Mouse (Mus musculus): ENCODE data around the gene Dock9. TPM values are rescaled to one million over a fixed set of nuclear protein-coding genes. Genes with fewer than 3 reads are reported as not detected.

Dock9 gene
- polyA plus RNA-seq, 1 experiment from 2014 or later = 6.0 TPM

DNA sequence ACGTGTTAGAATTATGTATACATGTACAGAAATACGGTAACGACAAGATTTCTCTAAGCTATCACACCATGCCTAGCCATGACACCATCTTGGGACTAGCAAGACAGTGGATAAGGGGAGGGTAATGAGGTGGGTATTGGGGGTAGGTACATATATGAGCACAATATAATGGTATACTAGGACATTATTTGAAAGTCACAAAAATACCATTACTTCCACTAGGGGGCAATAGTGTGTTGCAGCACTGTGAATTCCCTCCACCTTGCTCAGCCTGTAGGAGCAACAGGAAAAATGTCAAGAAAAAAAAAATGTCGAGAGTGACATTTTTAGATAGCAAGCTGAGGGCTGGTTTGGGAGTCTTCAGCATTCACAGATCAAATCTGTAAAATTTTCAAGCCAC lies 209.2 kb downstream of the Dock9 start:
- Histone ChIP-seq H3K9ac (ENCODE audit: low read depth, low read length) (no peak overlapping the region), H3K9me3 (ENCODE audit: control insufficient read depth, low read length) (no peaks in the 10 kb centered on the region), H3K27me3 (ENCODE audit: control insufficient read depth, insufficient read depth, low read length) (no peaks in the 10 kb centered on the region), H3K4me2 (replicated peaks; ENCODE audit: low read depth, low read length) (no peak overlapping the region), H3K27ac (ENCODE audit: low read depth, low read length) (no peak overlapping the region), H3K4me1 (replicated peaks; ENCODE audit: control insufficient read depth, insufficient read depth, low read length) (0 out of 2 replicates have a peak, but pooled peaks cover 3% of the 10 kb centered on the region), H3K36me3 (ENCODE audit: control insufficient read depth, insufficient read depth, low read length) (no peaks in the 10 kb centered on the region), H3K4me3 (ENCODE audit: low read depth, low read length) (no peak overlapping the region)
- 72% methylated on average over 4 of the region's 4 CpGs for WGBS
- DNase-seq (ENCODE audit: low spot score) (peak; percentile 68), ATAC-seq (ENCODE audit: low FRiP score) (0 out of 2 replicates have a peak, but pooled peaks have one; percentile 12)

- H3K9ac ChIP-seq (ENCODE audit: low read depth, low read length) = no peak overlapping the region
- no peak overlapping the region for H3K4me2 ChIP-seq (replicated peaks; ENCODE audit: low read depth, low read length)
- no peaks in the 10 kb centered on the region for H3K36me3 ChIP-seq (ENCODE audit: control insufficient read depth, insufficient read depth, low read length)
- H3K27me3 ChIP-seq (ENCODE audit: control insufficient read depth, insufficient read depth, low read length) = no peaks in the 10 kb centered on the region
- DNase-seq (ENCODE audit: low spot score) (peak; percentile 16), ATAC-seq (ENCODE audit: low FRiP score) (peak; percentile 66)
- no peaks in the 10 kb centered on the region for H3K9me3 ChIP-seq (ENCODE audit: control insufficient read depth, low read length)
- H3K27ac ChIP-seq (ENCODE audit: low read depth, low read length) = no peak overlapping the region
- H3K4me1 ChIP-seq (replicated peaks; ENCODE audit: control insufficient read depth, insufficient read depth, low read length) = no peaks in the 10 kb centered on the region
- 68% methylated on average over 21 of the region's 21 CpGs for WGBS
- H3K4me3 ChIP-seq (ENCODE audit: low read depth, low read length) = no peak overlapping the region
Observed at GRCm38 (mm10) chr14:121585906-121586765, 211.5 kb downstream of the Dock9 start.

DNA sequence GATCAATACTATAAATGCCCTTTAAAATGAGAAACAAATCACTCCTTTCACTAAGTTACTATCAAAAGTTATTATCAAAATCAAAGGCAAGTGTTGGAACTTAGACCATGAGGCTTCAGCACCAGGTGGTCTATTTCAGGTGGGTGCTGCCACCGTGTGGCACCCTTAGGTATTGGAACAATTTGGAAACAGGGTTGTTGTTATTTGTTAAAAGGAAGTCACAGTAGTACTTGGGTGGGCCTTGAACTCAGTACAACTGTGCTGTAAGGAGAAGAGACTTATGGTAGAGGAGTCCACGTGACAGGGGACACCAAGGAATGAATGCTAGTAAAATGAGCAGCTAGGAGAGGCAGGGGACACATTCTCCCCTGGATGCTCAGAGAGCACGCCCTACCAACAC lies 218.6 kb downstream of the Dock9 start:
- Histone ChIP-seq H3K9ac (ENCODE audit: low read depth, low read length) (no peak overlapping the region), H3K27ac (ENCODE audit: low read depth, low read length) (no peak overlapping the region), H3K4me2 (replicated peaks; ENCODE audit: low read depth, low read length) (no peak overlapping the region), H3K4me3 (ENCODE audit: low read depth, low read length) (no peak overlapping the region), H3K9me3 (ENCODE audit: control insufficient read depth, low read length) (no peaks in the 10 kb centered on the region), H3K4me1 (replicated peaks; ENCODE audit: control insufficient read depth, insufficient read depth, low read length) (no peaks in the 10 kb centered on the region), H3K36me3 (ENCODE audit: control insufficient read depth, insufficient read depth, low read length) (no peaks in the 10 kb centered on the region), H3K27me3 (ENCODE audit: control insufficient read depth, insufficient read depth, low read length) (no peaks in the 10 kb centered on the region)
- 0 out of 2 replicates have a peak, but pooled peaks have one; percentile 38 for ATAC-seq (ENCODE audit: low FRiP score)
- 39% methylated on average over 3 of the region's 3 CpGs for WGBS
- peak; percentile 78 for DNase-seq (ENCODE audit: low spot score)

DNA sequence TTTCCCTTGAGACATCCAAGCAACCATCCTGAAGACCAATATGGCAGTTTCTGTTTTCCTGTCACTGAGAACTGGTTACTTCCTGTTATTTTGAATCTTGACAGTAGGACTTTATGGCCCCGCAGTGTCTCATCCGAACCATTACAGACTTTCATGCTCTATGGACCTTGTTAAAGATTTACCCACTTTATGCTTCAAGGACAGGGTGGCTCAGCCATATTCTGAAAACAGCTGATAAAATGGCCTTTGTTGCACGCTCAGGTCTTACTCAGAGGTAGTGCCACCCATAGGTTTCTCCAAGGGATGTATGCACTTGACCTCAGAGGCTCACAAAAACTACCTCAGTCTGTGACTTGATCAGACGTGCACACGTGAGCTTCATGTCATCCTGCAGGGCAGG lies 224.2 kb downstream of the Dock9 start:
- Histone ChIP-seq H3K4me2 (replicated peaks; ENCODE audit: low read depth, low read length) (no peak overlapping the region), H3K9me3 (ENCODE audit: control insufficient read depth, low read length) (no peaks in the 10 kb centered on the region), H3K27ac (ENCODE audit: low read depth, low read length) (no peak overlapping the region), H3K4me1 (replicated peaks; ENCODE audit: control insufficient read depth, insufficient read depth, low read length) (no peaks in the 10 kb centered on the region), H3K36me3 (ENCODE audit: control insufficient read depth, insufficient read depth, low read length) (no peaks in the 10 kb centered on the region), H3K4me3 (ENCODE audit: low read depth, low read length) (no peak overlapping the region), H3K9ac (ENCODE audit: low read depth, low read length) (no peak overlapping the region), H3K27me3 (ENCODE audit: control insufficient read depth, insufficient read depth, low read length) (no peaks in the 10 kb centered on the region)
- ATAC-seq (ENCODE audit: low FRiP score) = no peak
- WGBS = 90% methylated on average over 5 of the region's 5 CpGs
- DNase-seq (ENCODE audit: low spot score) = no peak

DNA sequence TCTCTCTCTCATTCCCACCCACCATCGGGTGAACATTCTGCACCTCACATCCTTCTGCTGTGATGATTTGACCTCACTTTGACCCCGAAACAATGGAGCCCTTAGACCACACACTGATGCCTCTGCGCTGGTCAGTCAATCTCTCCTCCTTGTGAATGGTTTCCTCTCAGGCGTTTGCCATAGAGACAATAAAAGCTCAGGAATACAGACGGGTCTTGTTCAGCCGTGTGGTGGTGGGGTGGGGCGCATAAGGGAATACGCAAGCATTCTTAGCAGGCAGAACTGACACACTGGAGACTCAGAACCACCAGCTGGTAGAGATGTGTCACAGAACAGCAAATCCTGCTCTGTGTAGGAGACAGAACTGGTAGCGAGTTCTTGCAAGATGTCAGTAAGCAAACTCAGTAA lies 230.8 kb downstream of the Dock9 start:
- H3K4me3 ChIP-seq (ENCODE audit: low read depth, low read length) = no peak overlapping the region
- ATAC-seq (ENCODE audit: low FRiP score) (peak; percentile 91), DNase-seq (ENCODE audit: low spot score) (peak; percentile 80)
- H3K27ac ChIP-seq (ENCODE audit: low read depth, low read length) = peak overlapping the region; percentile 37; the same call in 1 of the 2 replicates
- H3K4me2 ChIP-seq (replicated peaks; ENCODE audit: low read depth, low read length) = no peak overlapping the region; the same call in 1 of the 2 replicates
- H3K9ac ChIP-seq (ENCODE audit: low read depth, low read length) = no peak overlapping the region
- H3K9me3 ChIP-seq (ENCODE audit: control insufficient read depth, low read length) = no peaks in the 10 kb centered on the region
- no peaks in the 10 kb centered on the region for H3K36me3 ChIP-seq (ENCODE audit: control insufficient read depth, insufficient read depth, low read length)
- H3K27me3 ChIP-seq (ENCODE audit: control insufficient read depth, insufficient read depth, low read length) = no peaks in the 10 kb centered on the region; the same call in 1 of the 2 replicates
- H3K4me1 ChIP-seq (replicated peaks; ENCODE audit: control insufficient read depth, insufficient read depth, low read length) = no peaks in the 10 kb centered on the region; the same call in 1 of the 2 replicates
- WGBS = 11% methylated on average over 9 of the region's 9 CpGs

- 39% methylated on average over 6 of the region's 6 CpGs for WGBS
- DNase-seq (ENCODE audit: low spot score) = peak; percentile 36
- H3K36me3 ChIP-seq (ENCODE audit: control insufficient read depth, insufficient read depth, low read length) = no peaks in the 10 kb centered on the region
- H3K4me2 ChIP-seq (replicated peaks; ENCODE audit: low read depth, low read length) = no peak overlapping the region
- peak overlapping the region; percentile 37; the same call in 1 of the 2 replicates for H3K27ac ChIP-seq (ENCODE audit: low read depth, low read length)
- H3K4me3 ChIP-seq (ENCODE audit: low read depth, low read length) = no peak overlapping the region
- no peaks in the 10 kb centered on the region; the same call in 1 of the 2 replicates for H3K4me1 ChIP-seq (replicated peaks; ENCODE audit: control insufficient read depth, insufficient read depth, low read length)
- no peak overlapping the region for H3K9ac ChIP-seq (ENCODE audit: low read depth, low read length)
- 0 out of 2 replicates have a peak, but pooled peaks have one; percentile 0 for ATAC-seq (ENCODE audit: low FRiP score)
- no peaks in the 10 kb centered on the region for H3K9me3 ChIP-seq (ENCODE audit: control insufficient read depth, low read length)
- H3K27me3 ChIP-seq (ENCODE audit: control insufficient read depth, insufficient read depth, low read length) = no peaks in the 10 kb centered on the region; the same call in 1 of the 2 replicates
Observed at GRCm38 (mm10) chr14:121565930-121566329, 231.7 kb downstream of the Dock9 start.

- H3K27me3 ChIP-seq (ENCODE audit: control insufficient read depth, insufficient read depth, low read length) = no peaks in the 10 kb centered on the region; the same call in 1 of the 2 replicates
- H3K9ac ChIP-seq (ENCODE audit: low read depth, low read length) = no peak overlapping the region
- no peak overlapping the region for H3K4me3 ChIP-seq (ENCODE audit: low read depth, low read length)
- no peaks in the 10 kb centered on the region for H3K36me3 ChIP-seq (ENCODE audit: control insufficient read depth, insufficient read depth, low read length)
- no peaks in the 10 kb centered on the region; the same call in 1 of the 2 replicates for H3K4me1 ChIP-seq (replicated peaks; ENCODE audit: control insufficient read depth, insufficient read depth, low read length)
- DNase-seq (ENCODE audit: low spot score) (peak; percentile 43), ATAC-seq (ENCODE audit: low FRiP score) (no peak)
- H3K4me2 ChIP-seq (replicated peaks; ENCODE audit: low read depth, low read length) = no peak overlapping the region
- WGBS = 48% methylated on average over 7 of the region's 7 CpGs
- H3K9me3 ChIP-seq (ENCODE audit: control insufficient read depth, low read length) = no peaks in the 10 kb centered on the region
- no peak overlapping the region for H3K27ac ChIP-seq (ENCODE audit: low read depth, low read length)
Observed at GRCm38 (mm10) chr14:121564656-121565055, 233.0 kb downstream of the Dock9 start.

DNA sequence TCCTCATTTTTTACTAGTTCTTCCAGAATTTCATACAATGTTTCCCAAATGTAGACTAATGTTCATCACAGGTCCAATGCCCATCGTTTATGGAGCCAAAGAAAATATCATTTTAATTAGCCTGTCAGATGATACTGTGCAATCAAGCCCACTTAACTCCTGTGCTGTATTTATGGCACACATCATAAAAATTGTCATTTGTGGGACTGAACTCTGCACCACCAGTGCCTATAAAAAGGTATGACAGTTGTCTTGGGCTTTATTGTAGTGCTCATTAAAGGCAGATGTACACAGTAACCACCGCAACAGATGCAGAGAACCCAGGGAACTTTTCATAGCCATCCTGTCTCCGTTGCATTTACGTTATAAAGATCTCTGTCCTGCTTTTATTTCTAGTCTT lies 233.7 kb downstream of the Dock9 start:
- WGBS = 81% methylated on average over 4 of the region's 4 CpGs

More for the DNA sequence above, 233.7 kb downstream of the Dock9 start:
- Histone ChIP-seq H3K9me3 (ENCODE audit: control insufficient read depth, low read length) (no peaks in the 10 kb centered on the region), H3K4me3 (ENCODE audit: low read depth, low read length) (no peak overlapping the region), H3K4me1 (replicated peaks; ENCODE audit: control insufficient read depth, insufficient read depth, low read length) (no peaks in the 10 kb centered on the region; the same call in 1 of the 2 replicates), H3K27ac (ENCODE audit: low read depth, low read length) (no peak overlapping the region), H3K36me3 (ENCODE audit: control insufficient read depth, insufficient read depth, low read length) (no peaks in the 10 kb centered on the region), H3K27me3 (ENCODE audit: control insufficient read depth, insufficient read depth, low read length) (no peaks in the 10 kb centered on the region; the same call in 1 of the 2 replicates), H3K4me2 (replicated peaks; ENCODE audit: low read depth, low read length) (no peak overlapping the region), H3K9ac (ENCODE audit: low read depth, low read length) (no peak overlapping the region)
- ATAC-seq (ENCODE audit: low FRiP score) (no peak), DNase-seq (ENCODE audit: low spot score) (no peak)
